Mouse (Mus musculus) small intestine, adult 10 weeks (tissue): ENCODE results near the gene Vmn2r23. TPM values are rescaled to one million over a fixed set of nuclear protein-coding genes. Genes with fewer than 3 reads are reported as not detected.

Source experiments
- polyA plus RNA-seq: library from polyadenylated mRNA; stranded (reverse); fragments of 350-450 nt; fragmentation: Illumina TruSeq; extraction: RNeasy Lipid Tissue Mini Kit (QIAGEN cat#74804); gene quantifications from one replicate; pipeline ENCODE4 v1.2.3, GENCODE M21; 2014; ENCODE audit warnings: low replicate concordance

The Vmn2r23 gene
- not detected for polyA plus RNA-seq

DNA sequence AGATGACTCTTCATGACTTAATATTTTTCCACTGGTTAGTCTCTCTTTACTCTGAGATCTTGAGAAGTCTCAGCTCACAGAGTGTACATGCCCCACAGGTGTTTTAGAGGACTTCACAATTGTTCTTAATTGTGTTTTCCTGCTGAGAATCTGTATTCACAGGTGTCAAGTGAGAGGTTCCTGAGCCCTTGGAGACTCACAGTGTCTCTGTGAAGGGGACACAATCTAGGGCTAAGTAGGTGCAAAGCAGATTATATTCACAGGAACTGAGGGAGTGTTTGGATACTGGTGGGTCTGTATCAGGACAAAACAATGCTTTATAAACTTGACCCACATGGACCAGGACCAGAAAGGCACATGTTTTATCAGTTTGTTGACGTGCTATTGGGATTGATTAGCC is at the start of gene Vmn2r23:
Vmn2r23 (plus strand) TSS at position 301 of the 400 bp plus-strand sequence.

GRCm38 (mm10) chr6:123778579-123778978 is 76.1 kb downstream of the Vmn2r23 start, which contains the start of gene Vmn2r24:
Gene Vmn2r24 (plus strand): TSS chr6:123778879.

Other genes starting within 250 kb of the Vmn2r23 start
- not detected for gene Vmn2r21, start 169.3 kb upstream of the Vmn2r23 start, polyA plus RNA-seq
- gene Vmn2r22, start 51.9 kb upstream of the Vmn2r23 start, polyA plus RNA-seq = not detected
- gene Vmn2r24, start 76.2 kb downstream of the Vmn2r23 start, polyA plus RNA-seq = not detected
- not detected for gene Vmn2r25, start 150.8 kb downstream of the Vmn2r23 start, polyA plus RNA-seq